Mouse (Mus musculus) neural tube, embryonic 15.5 days (tissue): ENCODE measurements at regions not wholly inside any gene's neighbourhood (a gene's known extent, or its start where the extent isn't known, plus 50 kb on each side); places are given as distances from the start of the nearest gene placed in this dataset.
A peak's percentile ranks its signal among the peaks of the same experiment; 100 is the strongest.
"Not testable (repeated sequence)": the region's sequence is repeated elsewhere in the genome, so short reads cannot be mapped to it uniquely, and the experiment has no call there.

Experiments used
- ATAC-seq: fragments of 200-750 bp; cut with Nextera tagmentation; 2 replicates; pipeline ENCODE4 v1.8.0; 2017; ENCODE audit warnings: mild to moderate bottlenecking, moderate TSS enrichment, moderate library complexity; ENCODE audit not compliant: low FRiP score
- H3K27ac ChIP-seq: fragments of 300-500 bp; sonication (generic); replicated peaks from 2 replicates; pipeline ENCODE4 v1.5.1; 2015; ENCODE audit warnings: mild to moderate bottlenecking, inconsistent platforms
- H3K27me3 ChIP-seq: fragments of 300-500 bp; sonication (generic); replicated peaks from 2 replicates; pipeline ENCODE4 v1.6.1; 2015; ENCODE audit warnings: inconsistent platforms
- H3K36me3 ChIP-seq: fragments of 300-500 bp; sonication (generic); 2 replicates; pipeline ENCODE4 v1.6.1; 2015; ENCODE audit warnings: inconsistent platforms
- H3K4me1 ChIP-seq: fragments of 300-500 bp; sonication (generic); 2 replicates; pipeline ENCODE4 v1.6.1; 2015; ENCODE audit warnings: inconsistent platforms
- H3K4me2 ChIP-seq: fragments of 300-500 bp; sonication (generic); 2 replicates; pipeline ENCODE4 v1.6.1; 2015; ENCODE audit warnings: inconsistent platforms, mild to moderate bottlenecking, moderate library complexity
- H3K4me3 ChIP-seq: fragments of 300-500 bp; sonication (generic); replicated peaks from 2 replicates; pipeline ENCODE4 v1.5.1; 2015; ENCODE audit warnings: mild to moderate bottlenecking, inconsistent platforms
- H3K9ac ChIP-seq: fragments of 300-500 bp; sonication (generic); replicated peaks from 2 replicates; pipeline ENCODE4 v1.6.1; 2015; ENCODE audit warnings: mild to moderate bottlenecking, inconsistent platforms
- H3K9me3 ChIP-seq: fragments of 300-500 bp; sonication (generic); replicated peaks from 2 replicates; pipeline ENCODE4 v1.6.1; 2016; ENCODE audit warnings: inconsistent platforms
- WGBS: fragments of 180-500 bp; shearing (Covaris S2); methylation state at CpG from one replicate; pipeline ENCODE4 v1.1.7; 2015; ENCODE audit warnings: mixed read lengths; 5-methylcytosine and 5-hydroxymethylcytosine counted together

DNA sequence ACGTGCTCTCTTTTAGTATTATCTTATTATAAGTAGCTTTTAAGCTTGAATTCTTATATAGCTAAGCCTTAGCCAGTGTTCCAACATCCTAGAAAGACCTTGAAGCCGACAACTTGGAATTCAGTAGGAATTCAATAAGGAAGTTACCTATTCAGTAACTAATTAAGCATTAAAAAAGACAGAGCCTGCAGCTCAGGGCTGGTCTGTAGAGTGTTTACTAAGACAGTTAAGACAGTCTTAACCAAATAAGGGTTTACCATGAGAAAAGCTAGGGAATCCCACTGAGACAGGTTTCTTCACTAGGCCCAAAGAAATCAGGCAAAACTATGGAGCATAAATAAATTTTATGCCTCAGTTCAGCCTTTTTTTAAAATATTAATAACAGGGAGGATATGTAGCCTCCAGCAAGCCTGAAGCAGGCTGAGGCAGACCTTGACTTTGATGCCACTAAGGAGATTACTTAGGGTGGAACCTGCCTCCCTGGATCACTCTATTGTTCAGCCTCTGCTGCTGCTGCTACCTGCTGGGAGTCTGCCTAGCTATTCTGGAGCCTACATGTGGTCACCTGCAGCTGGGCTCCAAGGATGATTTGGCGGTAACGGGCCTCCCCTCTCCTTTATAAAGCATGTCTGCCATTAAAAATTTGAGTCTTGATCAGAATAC, 186.5 kb upstream of the Phyhipl start:
- no peaks in the 10 kb centered on the region for H3K36me3 ChIP-seq
- WGBS: 85% methylated on average over 4 of the region's 4 CpGs
- no peak overlapping the region for H3K27ac ChIP-seq
- H3K27me3 ChIP-seq: no peaks in the 10 kb centered on the region
- H3K9me3 ChIP-seq: peaks cover 11% of the 10 kb centered on the region; the same call in 1 of the 2 replicates
- H3K4me1 ChIP-seq: no peaks in the 10 kb centered on the region
- H3K4me2 ChIP-seq: no peak overlapping the region
- no peak overlapping the region for H3K9ac ChIP-seq
- no peak for ATAC-seq
- H3K4me3 ChIP-seq: no peak overlapping the region

DNA sequence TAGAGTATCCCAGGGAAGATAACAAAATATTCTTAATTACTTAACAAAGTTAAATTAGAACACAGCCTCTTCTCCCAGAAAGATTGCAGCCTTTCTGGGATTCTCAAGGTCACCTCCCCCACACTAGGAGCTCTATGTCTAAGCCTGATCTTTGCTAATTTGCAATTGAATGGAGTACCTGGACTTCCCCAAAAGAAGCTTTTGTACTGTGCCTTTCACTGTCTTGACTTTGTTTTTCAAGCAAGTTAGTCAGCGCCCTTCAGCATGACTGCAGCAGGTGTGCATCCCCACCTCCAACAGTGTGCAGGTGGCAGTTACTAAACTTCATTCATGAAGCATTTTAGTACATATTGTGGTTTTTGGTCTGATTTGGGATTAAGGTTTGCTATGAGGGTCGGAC, 185.4 kb upstream of the Phyhipl start:
- not testable (repeated sequence) for ATAC-seq, H3K4me3 ChIP-seq, H3K9ac ChIP-seq, H3K27me3 ChIP-seq, H3K27ac ChIP-seq, H3K4me1 ChIP-seq, H3K36me3 ChIP-seq, H3K4me2 ChIP-seq
- 89% methylated on average over 2 of the region's 2 CpGs for WGBS
- H3K9me3 ChIP-seq: peaks cover 17% of the 10 kb centered on the region

DNA sequence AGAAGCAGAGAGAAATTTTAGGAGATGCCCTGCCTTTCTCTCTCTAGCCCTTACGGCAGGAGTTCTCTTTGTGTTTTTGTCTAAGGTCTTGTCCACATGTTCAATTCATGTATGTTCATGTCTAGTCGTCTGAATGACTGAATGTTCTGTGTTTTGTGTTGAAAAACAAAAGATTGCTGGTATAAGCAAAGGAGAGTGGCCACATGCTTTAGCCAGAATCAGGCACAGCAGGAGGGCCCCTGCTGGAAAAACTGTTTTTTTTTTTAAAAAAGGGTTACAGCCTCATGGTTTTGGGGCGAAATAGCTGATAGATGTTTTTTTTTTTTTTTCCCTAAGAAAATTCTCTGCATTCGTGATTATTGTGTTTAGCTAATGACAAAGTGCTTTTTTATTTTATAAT, 182.4 kb upstream of the Phyhipl start:
- no peak overlapping the region for H3K27ac ChIP-seq
- no peaks in the 10 kb centered on the region for H3K4me1 ChIP-seq
- no peak overlapping the region for H3K4me3 ChIP-seq
- 84% methylated on average over 4 of the region's 4 CpGs for WGBS
- H3K9me3 ChIP-seq: peaks cover 23% of the 10 kb centered on the region
- no peak overlapping the region for H3K9ac ChIP-seq
- H3K4me2 ChIP-seq: no peak overlapping the region
- H3K27me3 ChIP-seq: no peaks in the 10 kb centered on the region
- no peak for ATAC-seq
- H3K36me3 ChIP-seq: no peaks in the 10 kb centered on the region

DNA sequence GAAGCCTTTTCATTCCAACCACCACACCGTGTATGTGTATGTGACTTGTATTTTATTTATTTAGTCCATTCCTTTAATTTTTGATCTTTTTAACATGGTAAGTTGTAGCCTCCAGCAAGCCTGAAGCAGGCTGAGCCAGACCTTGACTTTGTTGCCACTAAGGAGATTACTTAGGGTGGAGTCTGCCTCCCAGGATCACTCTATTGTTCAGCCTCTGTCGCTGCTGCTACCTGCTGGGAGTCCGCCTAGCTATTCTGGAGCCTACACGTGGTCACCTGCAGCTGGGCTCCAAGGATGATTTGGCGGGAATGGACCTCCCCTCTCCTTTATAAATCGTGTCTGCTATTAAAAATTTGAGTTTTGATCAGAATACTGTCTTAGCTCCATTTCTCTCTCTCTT, 181.6 kb upstream of the Phyhipl start:
- no peak overlapping the region for H3K4me3 ChIP-seq
- no peaks in the 10 kb centered on the region for H3K4me1 ChIP-seq
- H3K27ac ChIP-seq: no peak overlapping the region
- no peaks in the 10 kb centered on the region for H3K36me3 ChIP-seq
- 86% methylated on average over 6 of the region's 6 CpGs for WGBS
- peaks cover 23% of the 10 kb centered on the region for H3K9me3 ChIP-seq
- H3K9ac ChIP-seq: no peak overlapping the region
- no peaks in the 10 kb centered on the region for H3K27me3 ChIP-seq
- ATAC-seq: no peak
- no peak overlapping the region for H3K4me2 ChIP-seq

DNA sequence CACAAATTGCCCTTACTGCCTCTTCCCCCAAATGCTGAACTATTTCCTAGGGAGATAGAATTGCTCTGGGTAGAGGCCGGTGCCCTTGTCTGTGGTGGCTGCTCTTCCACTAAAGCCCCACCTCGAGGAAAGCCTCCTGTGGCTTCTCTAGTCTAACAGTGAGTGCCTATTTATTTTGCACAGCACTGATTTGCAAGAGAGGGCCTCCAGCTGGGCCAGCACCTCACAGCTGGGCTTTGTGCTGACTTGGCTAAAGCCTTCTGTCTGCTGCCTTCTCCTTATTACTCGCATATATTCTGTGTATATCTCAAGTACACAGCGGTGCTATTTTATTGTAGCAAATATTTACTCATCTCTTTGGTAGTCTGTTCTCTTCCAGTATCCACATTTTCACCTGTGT, 176.9 kb upstream of the Phyhipl start:
- Histone ChIP-seq H3K27ac (no peak overlapping the region), H3K9me3 (peaks cover 12% of the 10 kb centered on the region; the same call in 1 of the 2 replicates), H3K27me3 (no peaks in the 10 kb centered on the region), H3K4me1 (0 out of 2 replicates have a peak, but pooled peaks cover 3% of the 10 kb centered on the region), H3K4me3 (no peak overlapping the region), H3K4me2 (no peak overlapping the region), H3K36me3 (no peaks in the 10 kb centered on the region), H3K9ac (no peak overlapping the region)
- WGBS: 37% methylated on average over 4 of the region's 4 CpGs
- ATAC-seq: no peak

DNA sequence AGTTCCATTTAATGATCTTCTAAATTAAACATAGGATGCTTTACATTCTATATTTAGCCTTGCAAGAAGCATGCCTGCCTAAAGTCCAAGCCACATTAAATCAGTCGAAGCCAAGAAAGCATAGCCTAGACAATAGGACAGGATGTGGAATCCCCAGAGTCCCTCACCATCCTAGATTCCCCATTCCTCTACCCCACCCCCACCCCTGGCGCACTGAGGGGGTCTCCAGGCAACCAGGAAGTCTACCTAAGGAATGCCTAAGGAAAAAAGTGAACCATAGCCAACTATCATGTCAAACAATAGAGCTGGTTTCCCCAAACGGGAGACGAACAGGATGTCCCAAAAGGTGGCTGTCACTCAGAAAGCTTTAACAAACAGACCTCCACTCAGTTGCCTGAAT, 172.5 kb upstream of the Phyhipl start:
- peak; percentile 79; the same call in 1 of the 2 replicates for ATAC-seq
- peaks cover 12% of the 10 kb centered on the region; the same call in 1 of the 2 replicates for H3K4me1 ChIP-seq
- no peaks in the 10 kb centered on the region for H3K36me3 ChIP-seq
- H3K9me3 ChIP-seq: no peaks in the 10 kb centered on the region
- no peak overlapping the region for H3K9ac ChIP-seq
- WGBS: 10% methylated on average over 4 of the region's 4 CpGs
- H3K27me3 ChIP-seq: no peaks in the 10 kb centered on the region
- H3K4me2 ChIP-seq: no peak overlapping the region
- H3K27ac ChIP-seq: no peak overlapping the region
- no peak overlapping the region for H3K4me3 ChIP-seq

DNA sequence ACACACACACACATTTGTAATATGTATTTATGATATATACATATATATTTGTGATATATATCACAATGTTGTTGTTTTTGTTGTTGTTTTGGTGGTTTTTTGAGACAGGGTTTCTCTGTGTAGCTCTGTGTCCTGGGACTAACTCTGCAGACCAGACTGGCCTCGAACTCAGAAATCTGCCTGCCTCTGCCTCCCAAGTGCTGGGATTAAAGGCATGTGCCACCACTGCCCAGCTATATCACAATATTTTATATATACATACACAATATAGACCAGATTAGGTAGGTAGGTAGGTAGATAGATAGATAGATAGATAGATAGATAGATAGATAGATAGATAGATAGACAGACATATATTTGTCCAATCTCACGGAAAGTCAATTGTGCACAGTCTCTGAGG, 171.8 kb upstream of the Phyhipl start:
- H3K4me3 ChIP-seq, H3K9me3 ChIP-seq, H3K4me2 ChIP-seq, H3K36me3 ChIP-seq, H3K27ac ChIP-seq, ATAC-seq, H3K9ac ChIP-seq, H3K27me3 ChIP-seq: not testable (repeated sequence)
- 94% methylated on average over 2 of the region's 2 CpGs for WGBS
- H3K4me1 ChIP-seq: peaks cover 12% of the 10 kb centered on the region; the same call in 1 of the 2 replicates

DNA sequence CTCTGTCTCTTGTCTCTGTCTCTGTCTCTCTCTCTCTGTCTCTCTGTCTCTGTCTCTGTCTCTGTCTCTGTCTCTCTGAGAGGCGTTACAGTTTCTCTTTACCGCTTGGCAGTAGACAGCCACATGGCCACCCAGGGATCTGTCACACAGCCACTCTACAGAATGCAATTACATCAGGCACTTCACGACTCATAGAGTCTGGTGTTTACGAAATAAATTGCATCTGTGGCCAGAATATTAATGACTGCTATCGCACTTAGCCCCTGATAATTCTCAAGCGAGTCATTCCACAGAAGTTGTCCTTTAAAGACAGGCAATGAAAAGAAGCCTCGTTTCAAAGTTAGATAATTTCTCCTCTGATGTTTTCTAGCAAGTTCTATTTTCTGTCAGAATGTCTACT, 170.9 kb upstream of the Phyhipl start:
- Histone ChIP-seq H3K4me2 (no peak overlapping the region), H3K4me3 (no peak overlapping the region), H3K9me3 (no peaks in the 10 kb centered on the region), H3K36me3 (no peaks in the 10 kb centered on the region), H3K4me1 (peaks cover 12% of the 10 kb centered on the region; the same call in 1 of the 2 replicates), H3K27me3 (no peaks in the 10 kb centered on the region), H3K9ac (no peak overlapping the region), H3K27ac (no peak overlapping the region)
- WGBS: 22% methylated on average over 7 of the region's 7 CpGs
- no peak for ATAC-seq

DNA sequence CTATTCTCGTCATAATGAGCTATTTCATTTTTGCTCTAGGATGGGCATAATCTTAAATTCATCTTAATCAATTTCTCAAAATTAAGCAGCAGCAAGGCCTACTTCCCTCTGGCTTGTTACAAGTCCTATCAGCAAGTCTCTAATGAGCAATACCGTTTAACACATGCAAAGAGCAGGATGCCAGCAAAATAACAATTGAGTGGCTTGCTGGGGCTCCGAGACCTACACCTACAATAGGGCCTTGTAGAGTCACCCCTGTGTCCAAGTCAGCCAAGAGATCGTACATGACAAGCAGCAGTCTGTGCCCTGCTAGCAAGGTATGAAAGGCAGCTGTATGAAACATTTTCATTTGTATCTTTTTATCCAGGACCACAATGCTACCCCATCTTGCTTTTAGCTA, 169.7 kb upstream of the Phyhipl start:
- no peaks in the 10 kb centered on the region for H3K9me3 ChIP-seq
- no peak overlapping the region for H3K4me3 ChIP-seq
- no peaks in the 10 kb centered on the region for H3K36me3 ChIP-seq
- no peaks in the 10 kb centered on the region for H3K27me3 ChIP-seq
- no peak overlapping the region for H3K4me2 ChIP-seq
- WGBS: 51% methylated on average over 4 of the region's 4 CpGs
- ATAC-seq: no peak
- no peak overlapping the region for H3K27ac ChIP-seq
- peaks cover 12% of the 10 kb centered on the region; the same call in 1 of the 2 replicates for H3K4me1 ChIP-seq
- H3K9ac ChIP-seq: no peak overlapping the region

DNA sequence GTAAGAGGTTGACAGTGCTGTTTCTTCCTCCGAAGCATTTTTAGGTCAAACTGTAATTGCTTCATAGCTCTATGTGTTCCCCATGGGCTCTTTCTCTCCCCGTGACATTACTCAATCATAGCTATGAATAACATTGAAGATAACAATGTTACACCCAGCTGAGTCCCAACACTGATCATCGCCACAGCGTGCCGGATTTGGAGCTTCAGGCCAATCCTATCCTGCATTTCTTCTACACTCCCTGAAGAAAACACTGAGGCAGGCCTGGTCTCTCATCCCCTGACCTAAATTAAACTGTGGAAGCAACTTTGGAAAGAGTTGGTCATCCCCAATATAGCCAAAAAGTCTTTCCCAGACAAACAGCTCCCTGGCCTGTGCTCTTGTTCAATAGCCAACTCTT, 168.7 kb upstream of the Phyhipl start:
- H3K9me3 ChIP-seq: no peaks in the 10 kb centered on the region
- ATAC-seq: no peak
- H3K4me1 ChIP-seq: peaks cover 12% of the 10 kb centered on the region; the same call in 1 of the 2 replicates
- H3K9ac ChIP-seq: no peak overlapping the region
- 74% methylated on average over 5 of the region's 5 CpGs for WGBS
- no peak overlapping the region for H3K4me2 ChIP-seq
- H3K4me3 ChIP-seq: no peak overlapping the region
- no peaks in the 10 kb centered on the region for H3K27me3 ChIP-seq
- no peak overlapping the region for H3K27ac ChIP-seq
- no peaks in the 10 kb centered on the region for H3K36me3 ChIP-seq

DNA sequence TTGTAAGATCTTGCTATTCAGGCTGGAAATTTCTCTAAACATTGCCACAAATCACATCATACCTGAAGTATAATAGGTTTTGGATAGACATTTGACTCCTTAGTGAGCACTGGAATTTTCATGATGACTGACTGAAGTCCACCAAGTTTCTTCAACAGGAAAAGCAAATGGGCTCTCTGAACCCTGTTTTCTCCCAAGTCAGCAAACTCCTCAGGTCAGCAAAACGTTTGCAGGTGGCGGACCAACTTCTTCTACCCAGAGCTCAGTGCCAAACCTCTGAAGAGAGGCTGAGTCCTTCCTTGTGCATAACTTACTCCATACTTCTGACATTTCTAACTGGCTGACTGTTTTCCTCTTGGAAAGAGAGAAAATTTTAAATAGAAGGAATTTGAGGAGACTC, 164.2 kb upstream of the Phyhipl start:
- no peak for ATAC-seq

DNA sequence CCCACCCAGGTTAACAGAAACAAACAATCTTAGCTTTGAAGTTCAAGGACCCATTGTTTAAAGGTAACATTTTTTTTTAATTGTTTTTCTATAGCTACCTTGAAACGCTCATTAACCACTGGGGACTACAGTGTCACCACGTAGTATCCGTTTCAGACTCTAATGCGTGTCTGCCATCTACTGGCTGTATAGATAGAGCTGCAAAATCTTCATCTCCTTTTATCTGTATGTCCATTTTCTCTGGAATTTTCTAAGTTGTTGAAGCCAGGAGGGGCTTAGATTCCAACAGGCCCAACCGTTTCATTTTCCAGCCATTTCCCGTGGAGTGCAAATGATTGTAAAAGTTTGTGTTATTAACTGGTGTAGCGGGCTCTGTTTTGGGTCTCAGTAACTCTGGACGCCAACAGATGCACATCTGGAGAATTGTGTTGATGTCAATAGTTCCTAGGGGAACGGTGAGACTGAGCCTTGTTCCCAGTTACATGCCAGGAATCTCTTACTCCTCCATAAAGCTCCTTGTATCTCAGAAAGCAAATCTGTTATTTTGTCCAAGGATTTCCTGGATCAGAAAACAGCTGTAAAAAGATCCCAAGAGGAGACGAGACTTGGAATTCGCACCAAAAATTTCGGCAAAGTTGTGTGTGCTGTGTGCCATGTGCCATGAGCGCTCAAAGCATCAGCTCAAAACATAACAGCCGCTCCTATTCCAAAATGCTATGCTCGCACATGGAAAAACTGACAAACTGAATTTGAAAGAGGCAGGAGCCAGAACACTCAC, 158.8 kb upstream of the Phyhipl start:
- 61% methylated on average over 15 of the region's 15 CpGs for WGBS
- Histone ChIP-seq H3K4me1 (no peaks in the 10 kb centered on the region), H3K9me3 (0 out of 2 replicates have a peak, but pooled peaks cover 2% of the 10 kb centered on the region), H3K9ac (no peak overlapping the region), H3K36me3 (no peaks in the 10 kb centered on the region), H3K4me2 (no peak overlapping the region), H3K4me3 (no peak overlapping the region), H3K27me3 (no peaks in the 10 kb centered on the region), H3K27ac (no peak overlapping the region)
- ATAC-seq: no peak; the same call in 1 of the 2 replicates

More for the DNA sequence above, 164.2 kb upstream of the Phyhipl start:
- no peaks in the 10 kb centered on the region for H3K9me3 ChIP-seq
- H3K4me3 ChIP-seq: no peak overlapping the region
- H3K4me1 ChIP-seq: no peaks in the 10 kb centered on the region
- no peak overlapping the region for H3K4me2 ChIP-seq
- no peaks in the 10 kb centered on the region for H3K36me3 ChIP-seq
- WGBS: 81% methylated on average over 2 of the region's 2 CpGs
- no peak overlapping the region for H3K9ac ChIP-seq
- no peak overlapping the region for H3K27ac ChIP-seq
- H3K27me3 ChIP-seq: no peaks in the 10 kb centered on the region
